Mouse (Mus musculus): ENCODE data around the gene Trak1.

GRCm38 (mm10) chr9:121458466-121458865 lies 161.2 kb downstream of the Trak1 start:
- peak; percentile 89 for TF ChIP-seq CTCF (IDR thresholded peaks at IDR 0.05; ENCODE audit: borderline replicate concordance, insufficient read depth, low read length)
- TF ChIP-seq POLR2A (IDR thresholded peaks at IDR 0.05; ENCODE audit: low read depth, low read length): no peak
